Mouse (Mus musculus) neural tube, embryonic 14.5 days (tissue): ENCODE data around the gene Aars. TPM values are rescaled to one million over a fixed set of nuclear protein-coding genes. Genes with fewer than 3 reads are reported as not detected.

Source experiments
- ATAC-seq: fragments of 200-750 bp; cut with Nextera tagmentation; 2 replicates; pipeline ENCODE4 v1.8.0; 2017; ENCODE audit warnings: low read depth, mild to moderate bottlenecking, moderate TSS enrichment, moderate library complexity
- H3K27ac ChIP-seq: fragments of 300-500 bp; sonication (generic); 2 replicates; pipeline ENCODE4 v1.5.1; 2014; ENCODE audit warnings: low read depth, mild to moderate bottlenecking, control low read depth, low read length, moderate library complexity, mixed read lengths
- H3K27me3 ChIP-seq: fragments of 300-500 bp; sonication (generic); 2 replicates; pipeline ENCODE4 v1.6.1; 2014; ENCODE audit warnings: low read length; ENCODE audit not compliant: control insufficient read depth, insufficient read depth
- H3K36me3 ChIP-seq: fragments of 300-500 bp; sonication (generic); 2 replicates; pipeline ENCODE4 v1.6.1; 2014; ENCODE audit warnings: low read length, mixed read lengths; ENCODE audit not compliant: control insufficient read depth, insufficient read depth
- H3K4me1 ChIP-seq: fragments of 300-500 bp; sonication (generic); 2 replicates; pipeline ENCODE4 v1.6.1; 2014; ENCODE audit warnings: low read length; ENCODE audit not compliant: control insufficient read depth, insufficient read depth
- H3K4me2 ChIP-seq: fragments of 300-500 bp; sonication (generic); 2 replicates; pipeline ENCODE4 v1.6.1; 2014; ENCODE audit warnings: mild to moderate bottlenecking, low read depth, low read length, control low read depth
- H3K4me3 ChIP-seq: fragments of 300-500 bp; sonication (generic); 2 replicates; pipeline ENCODE4 v1.5.1; 2014; ENCODE audit warnings: low read depth, low read length, control low read depth, mixed read lengths
- H3K9ac ChIP-seq: fragments of 300-500 bp; sonication (generic); replicated peaks from 2 replicates; pipeline ENCODE4 v1.6.1; 2014; ENCODE audit warnings: low read depth, mild to moderate bottlenecking, control low read depth, low read length, mixed read lengths
- H3K9me3 ChIP-seq: fragments of 300-500 bp; sonication (generic); 2 replicates; pipeline ENCODE4 v1.6.1; 2016; ENCODE audit warnings: low read length; ENCODE audit not compliant: control insufficient read depth
- WGBS: fragments of 180-500 bp; shearing (Covaris S2); extraction: QIAGEN DNeasy Blood & Tissue Kit; methylation state at CpG from one replicate; pipeline ENCODE4 v1.1.7; 2014; 5-methylcytosine and 5-hydroxymethylcytosine counted together
- polyA plus RNA-seq: library from polyadenylated mRNA; unstranded; fragments of >200 nt; fragmentation: Nextera tagmentation; extraction: Ambion mirVana; gene quantifications from 2 replicates; pipeline ENCODE4 v1.2.1, GENCODE M21; 2014

Gene Aars
- polyA plus RNA-seq, 1 experiment from 2014 or later: 76.4 TPM

DNA sequence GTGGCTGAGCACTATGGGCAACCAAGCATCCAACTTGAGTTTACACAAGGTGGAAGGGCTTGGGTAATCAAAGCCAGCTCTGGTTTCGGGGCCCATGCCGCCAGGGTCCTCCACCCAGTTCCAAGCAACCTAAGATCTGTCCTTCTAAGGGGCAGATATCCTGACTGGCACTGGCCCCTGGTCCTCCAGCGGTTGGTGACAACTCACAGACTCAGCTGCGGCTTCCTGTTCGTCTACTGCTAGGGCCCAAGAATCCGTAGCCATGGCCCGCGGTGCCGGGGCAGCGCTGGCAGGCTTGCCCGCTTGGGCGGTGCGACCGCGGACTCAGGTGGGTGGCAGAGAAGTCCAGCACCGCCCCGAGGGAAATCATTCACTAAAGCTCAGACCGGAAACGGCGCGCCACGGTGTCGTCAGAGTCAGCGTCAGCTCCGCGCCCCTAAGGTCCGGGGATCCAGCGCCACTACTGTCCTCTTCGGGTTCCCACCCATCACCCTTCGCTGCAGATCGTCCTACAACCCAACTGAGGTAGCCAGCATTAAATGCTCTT is 5.5 kb upstream of the Aars start:
- Histone ChIP-seq H3K9ac (peak overlapping the region; percentile 82), H3K36me3 (no peaks in the 10 kb centered on the region), H3K9me3 (no peaks in the 10 kb centered on the region), H3K27ac (peak overlapping the region; percentile 76), H3K27me3 (no peaks in the 10 kb centered on the region), H3K4me2 (peak overlapping the region; percentile 84), H3K4me3 (peak overlapping the region; percentile 86), H3K4me1 (0 out of 2 replicates have a peak, but pooled peaks cover 9% of the 10 kb centered on the region)
- ATAC-seq: peak; percentile 95
- under 1% methylated on average over 31 of the region's 31 CpGs for WGBS

DNA sequence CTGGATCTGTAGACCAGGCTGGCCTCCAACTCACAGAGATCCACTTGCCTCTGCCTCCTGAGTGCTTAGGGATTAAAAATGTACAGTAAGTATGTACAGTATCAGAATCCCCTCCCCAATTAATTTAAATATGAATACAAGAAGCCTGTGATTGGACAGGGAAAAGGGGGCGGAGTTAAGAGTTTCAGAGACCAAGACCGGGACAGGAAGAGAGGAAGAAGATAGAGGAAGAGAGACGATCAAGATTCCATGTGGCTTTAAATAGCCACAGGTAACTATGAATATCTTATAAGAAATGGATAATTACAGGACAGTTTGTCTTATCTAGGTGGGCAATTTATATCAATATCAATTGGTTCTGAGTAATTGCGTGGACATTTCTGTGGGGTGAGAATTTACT is 3.4 kb upstream of the Aars start:
- no peaks in the 10 kb centered on the region for H3K27me3 ChIP-seq
- no peak for ATAC-seq

DNA sequence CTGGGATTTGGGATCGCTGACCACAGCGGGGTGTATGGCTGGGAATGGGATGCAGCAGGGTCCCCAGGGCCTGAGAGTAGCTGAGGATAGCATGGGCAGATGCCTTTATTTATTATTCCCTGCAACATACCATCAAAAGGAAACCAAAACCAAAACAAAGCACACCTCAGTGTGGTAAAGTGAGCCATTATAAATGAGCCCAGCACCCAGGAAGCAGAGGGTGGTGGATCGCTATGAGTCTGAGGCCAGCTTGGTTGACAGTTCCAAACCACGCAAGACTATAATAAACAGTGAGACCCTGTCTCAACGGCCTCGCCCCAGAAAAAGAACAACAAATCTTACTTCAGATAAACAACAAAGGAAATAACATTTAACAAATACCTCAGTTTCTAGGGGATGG is 2.9 kb upstream of the Aars start:
- WGBS: 79% methylated on average over 6 of the region's 6 CpGs
- no peak overlapping the region for H3K4me3 ChIP-seq

More for the DNA sequence above, 3.4 kb upstream of the Aars start:
- Histone ChIP-seq H3K4me3 (no peak overlapping the region), H3K27ac (no peak overlapping the region), H3K9ac (no peak overlapping the region), H3K4me2 (no peak overlapping the region), H3K4me1 (peaks cover 12% of the 10 kb centered on the region), H3K36me3 (no peaks in the 10 kb centered on the region), H3K9me3 (no peaks in the 10 kb centered on the region)
- 56% methylated on average over 4 of the region's 4 CpGs for WGBS

DNA sequence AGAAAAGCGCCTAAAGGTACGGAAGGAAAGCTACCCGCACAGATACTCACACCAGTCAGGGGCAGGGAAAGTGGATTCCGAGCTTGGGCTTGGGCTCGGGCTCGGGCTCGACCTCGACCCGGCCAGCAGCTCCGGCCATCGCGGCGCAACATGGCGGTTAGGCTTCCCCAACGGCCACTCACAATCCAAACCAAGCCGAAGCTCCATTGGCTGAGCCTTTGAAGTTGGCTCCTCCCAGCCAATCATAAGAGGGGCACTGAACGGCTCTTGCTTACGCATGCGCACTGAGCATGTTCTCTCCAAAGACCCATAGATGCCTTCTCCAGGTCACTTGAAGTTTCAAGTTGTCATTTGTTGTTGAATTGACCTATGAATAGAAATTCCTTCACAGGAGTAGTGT is 1.4 kb upstream of the Aars start, which contains the start of gene Ddx19b:
Gene Ddx19b, minus strand, starts transcription at position 180 of the 400 bp plus-strand sequence.
- H3K4me2 ChIP-seq: no peak within 1 kb of the TSS
- no peak within 1 kb of the TSS for H3K27ac ChIP-seq
- H3K4me3 ChIP-seq: no peak within 1 kb of the TSS
- 96% methylated on average over 19 of the region's 19 CpGs for WGBS
- no peaks in the 10 kb centered on the region for H3K9me3 ChIP-seq
- H3K9ac ChIP-seq: no peak within 1 kb of the TSS
- ATAC-seq: no peak
- H3K36me3 ChIP-seq: peaks cover 3% of the 10 kb centered on the region; the same call in 1 of the 2 replicates
- H3K27me3 ChIP-seq: no peaks in the 10 kb centered on the region
- peaks cover 23% of the 10 kb centered on the region for H3K4me1 ChIP-seq

More for the DNA sequence above, 2.9 kb upstream of the Aars start:
- Histone ChIP-seq H3K9ac (no peak overlapping the region), H3K4me2 (no peak overlapping the region), H3K27me3 (no peaks in the 10 kb centered on the region), H3K27ac (no peak overlapping the region), H3K4me1 (peaks cover 17% of the 10 kb centered on the region), H3K9me3 (no peaks in the 10 kb centered on the region), H3K36me3 (no peaks in the 10 kb centered on the region)
- ATAC-seq: no peak

DNA sequence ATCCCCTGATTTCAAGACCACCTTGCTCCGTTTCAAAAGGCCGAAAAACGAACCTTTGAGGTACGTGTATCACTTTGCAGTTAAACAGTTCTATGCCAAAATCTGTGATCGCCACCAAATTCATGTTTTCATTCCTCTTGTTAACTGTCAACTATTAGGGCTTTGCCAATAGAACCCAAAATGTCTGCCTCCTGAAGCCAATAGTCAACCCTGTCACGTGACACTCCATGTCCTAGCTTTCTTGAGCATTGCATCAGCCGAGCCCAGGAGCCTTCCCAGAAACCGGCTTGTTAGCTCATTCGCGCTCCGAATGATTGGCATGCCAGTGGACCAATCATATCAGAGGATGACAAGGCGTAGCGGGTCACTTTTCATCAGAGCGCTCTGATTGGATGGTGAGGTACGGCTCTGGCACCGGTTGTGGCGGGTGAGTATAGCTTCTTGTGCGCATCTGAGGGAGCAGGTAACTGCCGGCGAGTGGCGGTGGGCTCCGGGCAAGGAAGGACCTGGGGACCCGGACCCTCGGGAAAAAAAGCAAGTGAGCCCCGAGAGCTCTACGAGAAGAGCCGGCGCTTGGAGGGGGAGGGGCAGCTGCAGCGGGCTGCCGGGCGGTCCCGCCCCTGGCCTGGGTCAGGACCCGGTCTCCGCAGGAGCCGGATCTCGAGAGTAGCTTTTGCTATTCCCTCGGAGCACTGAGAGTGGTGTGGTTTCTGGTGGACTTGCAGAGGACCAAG is 705 bp downstream of the Aars start:
- Histone ChIP-seq H3K4me2 (peak overlapping the region; percentile 73), H3K27ac (peak overlapping the region; percentile 85), H3K36me3 (peaks cover 18% of the 10 kb centered on the region), H3K9ac (peak overlapping the region; percentile 74), H3K4me3 (peak overlapping the region; percentile 73), H3K9me3 (no peaks in the 10 kb centered on the region), H3K27me3 (no peaks in the 10 kb centered on the region), H3K4me1 (peaks cover 14% of the 10 kb centered on the region)
- WGBS: 7% methylated on average over 37 of the region's 37 CpGs
- peak; percentile 100 for ATAC-seq

DNA sequence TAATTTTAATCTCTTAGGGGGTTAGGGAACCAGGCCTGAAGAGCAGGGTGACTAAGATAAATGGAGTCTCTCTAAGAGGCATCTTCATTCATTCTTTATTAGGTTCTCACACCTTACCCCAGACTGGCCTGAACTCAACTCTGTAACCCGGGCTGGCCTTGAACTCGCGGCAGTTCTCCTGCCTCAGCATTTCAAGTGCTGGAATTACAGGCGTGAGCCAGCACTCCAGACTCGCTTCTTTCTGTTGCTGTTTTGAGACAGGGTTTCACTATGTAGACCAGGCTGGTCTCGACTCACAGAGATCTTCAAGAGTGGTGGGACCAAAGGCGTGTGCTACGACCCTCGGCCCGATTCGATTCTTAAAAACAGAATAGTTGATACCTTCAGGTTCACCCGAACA is 1.3 kb downstream of the Aars start:
- no peaks in the 10 kb centered on the region for H3K9me3 ChIP-seq
- H3K4me3 ChIP-seq: peak overlapping the region; percentile 73
- H3K27me3 ChIP-seq: no peaks in the 10 kb centered on the region
- H3K9ac ChIP-seq: peak overlapping the region; percentile 74
- peak overlapping the region; percentile 85 for H3K27ac ChIP-seq
- H3K36me3 ChIP-seq: peaks cover 23% of the 10 kb centered on the region
- ATAC-seq: peak; percentile 16; the same call in 1 of the 2 replicates
- H3K4me1 ChIP-seq: peaks cover 14% of the 10 kb centered on the region
- WGBS: 19% methylated on average over 12 of the region's 12 CpGs
- peak overlapping the region; percentile 73 for H3K4me2 ChIP-seq

DNA sequence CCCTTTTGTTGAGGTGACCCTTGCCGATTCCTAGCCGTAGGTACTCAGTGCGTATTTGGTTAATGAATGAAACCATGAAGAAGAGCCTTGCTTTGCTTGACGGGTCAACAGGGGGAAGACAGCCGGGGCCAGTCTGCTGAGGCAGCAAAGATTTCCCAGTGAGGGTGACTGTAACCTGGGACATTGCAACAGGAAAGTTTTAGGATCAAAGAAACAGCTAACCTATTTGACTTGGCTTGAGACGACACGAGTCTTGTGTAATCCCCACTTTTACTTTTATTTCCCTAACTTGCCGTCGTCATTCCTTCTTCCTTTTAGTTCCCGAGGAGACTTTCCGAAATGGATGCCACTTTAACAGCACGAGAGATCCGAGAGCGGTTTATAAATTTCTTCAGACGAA is 3.6 kb downstream of the Aars start:
- Histone ChIP-seq H3K27me3 (no peaks in the 10 kb centered on the region), H3K9me3 (no peaks in the 10 kb centered on the region), H3K4me3 (no peak overlapping the region)

DNA sequence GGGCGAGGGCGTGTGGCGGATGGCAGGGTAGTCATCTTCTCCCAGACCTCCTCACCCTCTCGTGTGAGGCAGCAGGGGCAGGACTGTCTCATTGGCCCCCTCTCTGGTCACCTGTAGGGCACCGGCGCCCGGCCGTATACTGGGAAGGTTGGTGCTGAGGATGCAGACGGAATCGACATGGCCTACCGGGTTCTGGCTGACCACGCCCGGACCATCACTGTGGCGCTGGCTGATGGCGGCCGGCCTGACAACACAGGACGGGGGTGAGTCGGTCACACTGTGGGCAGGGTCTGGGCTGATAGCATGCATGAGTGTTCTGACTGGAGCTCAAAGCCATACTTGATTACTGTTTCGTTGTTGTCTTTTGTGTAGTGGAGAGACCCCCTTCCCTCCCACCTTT is 9.6 kb downstream of the Aars start:
- Histone ChIP-seq H3K4me1 (no peaks in the 10 kb centered on the region), H3K9me3 (no peaks in the 10 kb centered on the region), H3K9ac (no peak overlapping the region), H3K4me2 (no peak overlapping the region), H3K27ac (no peak overlapping the region), H3K27me3 (no peaks in the 10 kb centered on the region), H3K36me3 (peaks cover 87% of the 10 kb centered on the region), H3K4me3 (no peak overlapping the region)
- no peak for ATAC-seq
- WGBS: 97% methylated on average over 19 of the region's 19 CpGs

More for the DNA sequence above, 3.6 kb downstream of the Aars start:
- no peak overlapping the region for H3K9ac ChIP-seq
- no peak overlapping the region for H3K4me2 ChIP-seq
- no peak for ATAC-seq
- no peak overlapping the region for H3K27ac ChIP-seq
- 95% methylated on average over 15 of the region's 15 CpGs for WGBS
- H3K4me1 ChIP-seq: peaks cover 14% of the 10 kb centered on the region
- peaks cover 40% of the 10 kb centered on the region for H3K36me3 ChIP-seq

DNA sequence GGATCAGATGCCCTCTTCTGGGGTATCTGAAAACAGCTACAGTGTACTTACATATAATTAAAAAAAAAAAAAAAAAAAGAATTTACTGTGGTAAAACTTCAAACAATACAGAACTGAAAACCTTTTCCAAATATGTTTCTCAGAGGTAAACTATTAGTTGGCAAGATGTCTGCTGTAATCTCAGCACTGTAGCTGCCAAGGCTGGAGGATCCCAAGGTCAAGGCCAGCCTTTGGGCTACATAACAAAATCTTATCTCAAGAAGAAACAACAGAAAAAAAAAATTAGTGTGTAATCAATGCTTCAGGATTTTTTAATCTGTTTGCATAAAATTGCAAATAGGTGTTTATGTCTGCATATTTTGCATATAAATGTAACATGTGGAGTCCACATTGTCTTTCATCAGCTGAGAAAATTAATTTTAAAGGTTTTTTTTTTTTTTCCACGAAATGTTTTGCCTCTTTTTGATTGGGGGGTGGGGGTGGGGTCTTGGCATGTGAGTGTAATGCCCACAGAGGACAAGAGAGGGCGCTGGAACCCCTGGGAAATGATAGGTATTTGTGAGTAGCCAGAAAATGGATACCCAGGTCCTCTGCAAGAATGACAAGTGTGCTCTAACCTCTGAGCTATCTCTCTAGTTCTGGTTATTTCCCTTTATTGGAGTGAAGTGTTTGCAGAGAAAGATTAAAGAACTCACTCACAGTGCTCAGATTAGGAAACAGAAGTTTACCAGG is 11.2 kb downstream of the Aars start:
- H3K4me2 ChIP-seq: no peak overlapping the region
- no peaks in the 10 kb centered on the region for H3K4me1 ChIP-seq
- H3K36me3 ChIP-seq: peaks cover 89% of the 10 kb centered on the region
- 54% methylated on average over 2 of the region's 2 CpGs for WGBS
- no peak overlapping the region for H3K9ac ChIP-seq
- no peak overlapping the region for H3K4me3 ChIP-seq
- no peak overlapping the region for H3K27ac ChIP-seq
- no peaks in the 10 kb centered on the region for H3K9me3 ChIP-seq
- H3K27me3 ChIP-seq: no peaks in the 10 kb centered on the region
- ATAC-seq: no peak
